Mouse (Mus musculus) midbrain, embryonic 15.5 days (tissue): ENCODE measurements around the gene Ablim1. TPM values are rescaled to one million over a fixed set of nuclear protein-coding genes. Genes with fewer than 3 reads are reported as not detected.
A peak's percentile ranks its signal among the peaks of the same experiment; 100 is the strongest.

Experiments
- ATAC-seq: fragments of 200-750 bp; cut with Nextera tagmentation; replicated peaks from 2 replicates; pipeline ENCODE4 v1.8.0; 2017; ENCODE audit warnings: moderate TSS enrichment
- H3K27ac ChIP-seq: fragments of 300-500 bp; sonication (generic); 2 replicates; pipeline ENCODE4 v1.5.1; 2015; ENCODE audit warnings: mild to moderate bottlenecking, inconsistent platforms
- H3K27me3 ChIP-seq: fragments of 300-500 bp; sonication (generic); replicated peaks from 2 replicates; pipeline ENCODE4 v1.6.1; 2015; ENCODE audit warnings: inconsistent platforms
- H3K36me3 ChIP-seq: fragments of 300-500 bp; sonication (generic); replicated peaks from 2 replicates; pipeline ENCODE4 v1.6.1; 2015; ENCODE audit warnings: inconsistent platforms
- H3K4me1 ChIP-seq: fragments of 300-500 bp; sonication (generic); 2 replicates; pipeline ENCODE4 v1.6.1; 2015; ENCODE audit warnings: inconsistent platforms
- H3K4me2 ChIP-seq: fragments of 300-500 bp; sonication (generic); 2 replicates; pipeline ENCODE4 v1.6.1; 2015; ENCODE audit warnings: inconsistent platforms, mild to moderate bottlenecking, moderate library complexity
- H3K4me3 ChIP-seq: fragments of 300-500 bp; sonication (generic); 2 replicates; pipeline ENCODE4 v1.5.1; 2015; ENCODE audit warnings: mild to moderate bottlenecking, inconsistent platforms
- H3K9ac ChIP-seq: fragments of 300-500 bp; sonication (generic); 2 replicates; pipeline ENCODE4 v1.6.1; 2015; ENCODE audit warnings: mild to moderate bottlenecking, inconsistent platforms
- H3K9me3 ChIP-seq: fragments of 300-500 bp; sonication (generic); 2 replicates; pipeline ENCODE4 v1.6.1; 2016; ENCODE audit warnings: inconsistent platforms
- WGBS: fragments of 180-500 bp; shearing (Covaris S2); methylation state at CpG from one replicate; pipeline ENCODE4 v1.1.7; 2015; ENCODE audit warnings: mixed read lengths; 5-methylcytosine and 5-hydroxymethylcytosine counted together
- polyA plus RNA-seq: library from polyadenylated mRNA; unstranded; fragments of >200 nt; fragmentation: Nextera tagmentation; extraction: Ambion mirVana; gene quantifications from 2 replicates; pipeline ENCODE4 v1.2.1, GENCODE M21; 2015

Gene Ablim1
- polyA plus RNA-seq, 1 experiment from 2014 or later: 64.5 TPM

- H3K27ac ChIP-seq: no peak within 1 kb of the TSS
- peaks cover 21% of the 10 kb centered on the region for H3K27me3 ChIP-seq
Measured at GRCm38 (mm10) chr19:57007781-57008710, 306.7 kb downstream of the Ablim1 start, which contains the start of gene Afap1l2. Gene Afap1l2 (minus strand): TSS chr19:57008228.

GRCm38 (mm10) chr19:57007291-57007690, 307.4 kb downstream of the Ablim1 start:
- no peaks in the 10 kb centered on the region for H3K9me3 ChIP-seq
- H3K4me2 ChIP-seq: peak overlapping the region; percentile 86
- peak overlapping the region; percentile 23; the same call in 1 of the 2 replicates for H3K9ac ChIP-seq
- H3K4me3 ChIP-seq: peak overlapping the region; percentile 43
- ATAC-seq: no peak
- H3K27me3 ChIP-seq: peaks cover 21% of the 10 kb centered on the region
- no peaks in the 10 kb centered on the region for H3K36me3 ChIP-seq
- whole genome bisulfite sequencing: 56% methylated on average over 16 of the region's 16 CpGs
- no peak overlapping the region for H3K27ac ChIP-seq
- peaks cover 20% of the 10 kb centered on the region for H3K4me1 ChIP-seq

More at GRCm38 (mm10) chr19:57007781-57008710, 306.7 kb downstream of the Ablim1 start, which contains the start of gene Afap1l2:
- Histone ChIP-seq H3K36me3 (no peaks in the 10 kb centered on the region), H3K4me2 (peak within 1 kb of the TSS; percentile 86), H3K4me1 (peaks cover 20% of the 10 kb centered on the region), H3K9me3 (no peaks in the 10 kb centered on the region), H3K9ac (peak within 1 kb of the TSS; percentile 23; the same call in 1 of the 2 replicates), H3K4me3 (peak within 1 kb of the TSS; percentile 43)
- peak; percentile 54; the same call in 1 of the 2 replicates for ATAC-seq
- WGBS: 2% methylated on average over 68 of the region's 68 CpGs

GRCm38 (mm10) chr19:57006841-57007240, 307.9 kb downstream of the Ablim1 start:
- Histone ChIP-seq H3K27ac (no peak overlapping the region), H3K4me2 (peak overlapping the region; percentile 11; the same call in 1 of the 2 replicates), H3K4me1 (peaks cover 20% of the 10 kb centered on the region), H3K9ac (no peak overlapping the region), H3K36me3 (no peaks in the 10 kb centered on the region), H3K9me3 (no peaks in the 10 kb centered on the region), H3K27me3 (peaks cover 21% of the 10 kb centered on the region), H3K4me3 (0 out of 2 replicates have a peak overlapping the region, but pooled peaks have one; percentile 12)
- ATAC-seq: no peak
- 55% methylated on average over 13 of the region's 13 CpGs for WGBS

GRCm38 (mm10) chr19:57005062-57005461, 309.7 kb downstream of the Ablim1 start:
- Histone ChIP-seq H3K4me3 (no peak overlapping the region), H3K27me3 (peaks cover 21% of the 10 kb centered on the region), H3K27ac (no peak overlapping the region), H3K4me2 (no peak overlapping the region), H3K9me3 (no peaks in the 10 kb centered on the region), H3K36me3 (no peaks in the 10 kb centered on the region), H3K4me1 (peaks cover 20% of the 10 kb centered on the region), H3K9ac (no peak overlapping the region)
- WGBS: 93% methylated on average over 4 of the region's 4 CpGs
- ATAC-seq: no peak

- 42% methylated on average over 7 of the region's 7 CpGs for WGBS
- Histone ChIP-seq H3K27ac (no peak overlapping the region), H3K9ac (no peak overlapping the region), H3K4me1 (peaks cover 19% of the 10 kb centered on the region), H3K36me3 (no peaks in the 10 kb centered on the region), H3K9me3 (no peaks in the 10 kb centered on the region), H3K4me3 (no peak overlapping the region), H3K27me3 (peaks cover 13% of the 10 kb centered on the region), H3K4me2 (peak overlapping the region; percentile 1; the same call in 1 of the 2 replicates)
- ATAC-seq: no peak
Measured at GRCm38 (mm10) chr19:57003460-57003810, 311.3 kb downstream of the Ablim1 start.

GRCm38 (mm10) chr19:57002741-57003459, 311.8 kb downstream of the Ablim1 start:
- no peaks in the 10 kb centered on the region for H3K36me3 ChIP-seq
- peaks cover 14% of the 10 kb centered on the region for H3K4me1 ChIP-seq
- peaks cover 8% of the 10 kb centered on the region for H3K27me3 ChIP-seq
- 78% methylated on average over 12 of the region's 12 CpGs for WGBS
- no peak overlapping the region for H3K27ac ChIP-seq
- H3K4me2 ChIP-seq: peak overlapping the region; percentile 1; the same call in 1 of the 2 replicates
- no peak overlapping the region for H3K9ac ChIP-seq
- no peak for ATAC-seq
- no peaks in the 10 kb centered on the region for H3K9me3 ChIP-seq
- no peak overlapping the region for H3K4me3 ChIP-seq

GRCm38 (mm10) chr19:57001926-57002325, 312.8 kb downstream of the Ablim1 start:
- H3K27me3 ChIP-seq: no peaks in the 10 kb centered on the region
- no peak overlapping the region for H3K4me2 ChIP-seq
- no peak overlapping the region for H3K9ac ChIP-seq
- no peak overlapping the region for H3K27ac ChIP-seq
- no peaks in the 10 kb centered on the region for H3K9me3 ChIP-seq
- no peak overlapping the region for H3K4me3 ChIP-seq
- no peaks in the 10 kb centered on the region for H3K36me3 ChIP-seq
- no peak for ATAC-seq
- peaks cover 13% of the 10 kb centered on the region; the same call in 1 of the 2 replicates for H3K4me1 ChIP-seq
- 85% methylated on average over 4 of the region's 4 CpGs for WGBS

GRCm38 (mm10) chr19:57000592-57000991, 314.1 kb downstream of the Ablim1 start:
- Histone ChIP-seq H3K4me2 (no peak overlapping the region), H3K4me3 (no peak overlapping the region), H3K27ac (no peak overlapping the region), H3K9me3 (no peaks in the 10 kb centered on the region), H3K27me3 (no peaks in the 10 kb centered on the region), H3K36me3 (no peaks in the 10 kb centered on the region), H3K9ac (no peak overlapping the region), H3K4me1 (peaks cover 15% of the 10 kb centered on the region; the same call in 1 of the 2 replicates)
- 92% methylated on average over 5 of the region's 5 CpGs for WGBS
- no peak for ATAC-seq

GRCm38 (mm10) chr19:56999781-57000180, 314.9 kb downstream of the Ablim1 start:
- Histone ChIP-seq H3K4me2 (no peak overlapping the region), H3K27me3 (no peaks in the 10 kb centered on the region), H3K9ac (no peak overlapping the region), H3K36me3 (no peaks in the 10 kb centered on the region), H3K4me3 (no peak overlapping the region), H3K9me3 (no peaks in the 10 kb centered on the region), H3K4me1 (peaks cover 15% of the 10 kb centered on the region; the same call in 1 of the 2 replicates), H3K27ac (no peak overlapping the region)
- WGBS: 84% methylated on average over 2 of the region's 2 CpGs
- ATAC-seq: no peak

- ATAC-seq: no peak
- Histone ChIP-seq H3K9ac (no peak overlapping the region), H3K4me2 (no peak overlapping the region), H3K4me3 (no peak overlapping the region), H3K27ac (peak overlapping the region; percentile 10; the same call in 1 of the 2 replicates), H3K36me3 (no peaks in the 10 kb centered on the region), H3K9me3 (no peaks in the 10 kb centered on the region), H3K4me1 (peaks cover 15% of the 10 kb centered on the region; the same call in 1 of the 2 replicates), H3K27me3 (no peaks in the 10 kb centered on the region)
- WGBS: 72% methylated on average over 2 of the region's 2 CpGs
Measured at GRCm38 (mm10) chr19:56998910-56999309, 315.8 kb downstream of the Ablim1 start.

- Histone ChIP-seq H3K4me3 (no peak overlapping the region), H3K4me1 (peaks cover 11% of the 10 kb centered on the region; the same call in 1 of the 2 replicates), H3K4me2 (no peak overlapping the region), H3K27me3 (no peaks in the 10 kb centered on the region), H3K27ac (no peak overlapping the region), H3K36me3 (no peaks in the 10 kb centered on the region), H3K9ac (no peak overlapping the region), H3K9me3 (no peaks in the 10 kb centered on the region)
- no peak for ATAC-seq
- 89% methylated on average over 4 of the region's 4 CpGs for WGBS
Measured at GRCm38 (mm10) chr19:56998331-56998730, 316.4 kb downstream of the Ablim1 start.

- Histone ChIP-seq H3K36me3 (no peaks in the 10 kb centered on the region), H3K9ac (no peak overlapping the region), H3K9me3 (no peaks in the 10 kb centered on the region), H3K4me3 (no peak overlapping the region), H3K4me1 (peaks cover 9% of the 10 kb centered on the region; the same call in 1 of the 2 replicates), H3K27me3 (no peaks in the 10 kb centered on the region), H3K4me2 (peak overlapping the region; percentile 38), H3K27ac (no peak overlapping the region)
- ATAC-seq: peak; percentile 78
- 3% methylated on average over 10 of the region's 10 CpGs for WGBS
Measured at GRCm38 (mm10) chr19:56997164-56997599, 317.5 kb downstream of the Ablim1 start.
